Comparison of ENCODE assay signal across 8 mouse cellular contexts in genomic region chr10:50910861-50911410, GRCm38 (mm10). TPM values are rescaled to one million over a fixed set of nuclear protein-coding genes. Genes with fewer than 3 reads are reported as not detected.
DNase-seq lines count a peak whose midpoint lies in the region; ATAC-seq lines count a peak whose summit lies in the region.

No protein-coding gene starts in this region.

- H3K9ac ChIP-seq in heart, embryonic 14.5 days (ENCODE audit: low read length), result no peak overlapping the region
- H3K9ac ChIP-seq in hindbrain, embryonic 16.5 days (ENCODE audit: low read depth, low read length), result no peak overlapping the region
- H3K9ac ChIP-seq in midbrain, embryonic 15.5 days, result no peak overlapping the region

- H3K27me3 ChIP-seq in heart, embryonic 14.5 days (ENCODE audit: control insufficient read depth, insufficient read depth, low read length), result peaks cover 74% of the 10 kb centered on the region
- peaks cover 62% of the 10 kb centered on the region for H3K27me3 ChIP-seq in hindbrain, embryonic 16.5 days (replicated peaks; ENCODE audit: control insufficient read depth, insufficient read depth, low read length)
- peaks cover 68% of the 10 kb centered on the region for H3K27me3 ChIP-seq in midbrain, embryonic 15.5 days (replicated peaks)

- no peaks in the 10 kb centered on the region; a peak in 1 of 4 replicates for H3K4me1 ChIP-seq in heart, embryonic 14.5 days (ENCODE audit: control insufficient read depth in 2 of 2, insufficient read depth in 2 of 2, low read length in 2 of 2)
- no peaks in the 10 kb centered on the region; the same call in 1 of the 2 replicates for H3K4me1 ChIP-seq in hindbrain, embryonic 16.5 days (ENCODE audit: control insufficient read depth, insufficient read depth, low read depth, low read length)
- peaks cover 10% of the 10 kb centered on the region for H3K4me1 ChIP-seq in midbrain, embryonic 15.5 days

- no peaks in the 10 kb centered on the region for H3K9me3 ChIP-seq in heart, embryonic 14.5 days (ENCODE audit: control insufficient read depth, low read length)
- H3K9me3 ChIP-seq in hindbrain, embryonic 16.5 days (ENCODE audit: control insufficient read depth, low read length), result peaks cover 4% of the 10 kb centered on the region
- peaks cover 3% of the 10 kb centered on the region; the same call in 1 of the 2 replicates for H3K9me3 ChIP-seq in midbrain, embryonic 15.5 days

- H3K4me3 ChIP-seq in heart, embryonic 14.5 days (ENCODE audit: control insufficient read depth in 1 of 2, insufficient read depth in 1 of 2, low read depth in 1 of 2, low read length in 2 of 2), result peak overlapping the region; percentile 23 to 26; a peak in 3 of 4 replicates
- peak overlapping the region; percentile 11 for H3K4me3 ChIP-seq in hindbrain, embryonic 16.5 days (ENCODE audit: low read length)
- 0 out of 2 replicates have a peak overlapping the region, but pooled peaks have one; percentile 3 for H3K4me3 ChIP-seq in midbrain, embryonic 15.5 days

- no peak for ATAC-seq in heart, embryonic 14.5 days (ENCODE audit: insufficient number of reproducible peaks, insufficient read depth, low FRiP score, low read depth)
- peak; percentile 60; the same call in 1 of the 2 replicates for ATAC-seq in hindbrain, embryonic 16.5 days
- peak; percentile 84 for ATAC-seq in midbrain, embryonic 15.5 days (replicated peaks)
- ATAC-seq in inflammation-experienced regulatory T-cells, adult 6 months, result no peak

- H3K27ac ChIP-seq in heart, embryonic 14.5 days (replicated peaks in 1 of 2; ENCODE audit: control insufficient read depth in 1 of 2, insufficient read depth in 1 of 2, low read depth in 2 of 2, low read length in 2 of 2), result no peak overlapping the region
- no peak overlapping the region for H3K27ac ChIP-seq in hindbrain, embryonic 16.5 days (ENCODE audit: low read depth, low read length)
- H3K27ac ChIP-seq in midbrain, embryonic 15.5 days, result no peak overlapping the region

- H3K4me2 ChIP-seq in heart, embryonic 14.5 days (ENCODE audit: low read length), result peak overlapping the region; percentile 63
- peak overlapping the region; percentile 40 for H3K4me2 ChIP-seq in hindbrain, embryonic 16.5 days (ENCODE audit: low read length)
- H3K4me2 ChIP-seq in midbrain, embryonic 15.5 days, result peak overlapping the region; percentile 46

- no peaks in the 10 kb centered on the region for H3K36me3 ChIP-seq in heart, embryonic 14.5 days (ENCODE audit: control insufficient read depth, insufficient read depth, low read length)
- H3K36me3 ChIP-seq in hindbrain, embryonic 16.5 days (ENCODE audit: control insufficient read depth, insufficient read depth, low read length), result no peaks in the 10 kb centered on the region
- H3K36me3 ChIP-seq in midbrain, embryonic 15.5 days (replicated peaks), result no peaks in the 10 kb centered on the region

- 4% methylated on average over 12 of the region's 12 CpGs for WGBS in heart, embryonic 14.5 days
- WGBS in hindbrain, embryonic 16.5 days, result 5% methylated on average over 12 of the region's 12 CpGs
- 3% methylated on average over 12 of the region's 12 CpGs for WGBS in midbrain, embryonic 15.5 days

- DNase-seq in heart, adult 18-20 months, result no peak
- DNase-seq in embryo, embryonic 11 days, result peak; percentile 77
- no peak for DNase-seq in adrenal gland, adult 2 months
- no peak for DNase-seq in spleen, postnatal 36 days (ENCODE audit: low spot score in 2 of 2)

RNA-seq across cellular contexts. Expression of gene Sim1, which starts 16.4 kb away (rescaled TPM):
- not detected in 2 replicates for polyA plus RNA-seq in heart, embryonic 14.5 days (2014; fragmentation: Nextera tagmentation; extraction: Ambion mirVana)
- not detected for total RNA-seq in heart, adult 18-20 months (2021)
- 0.05 and 0.17 TPM in 2 replicates for polyA plus RNA-seq in hindbrain, embryonic 16.5 days (2015; fragmentation: Nextera tagmentation; extraction: Ambion mirVana)
- polyA plus RNA-seq in midbrain, embryonic 15.5 days (2015; fragmentation: Nextera tagmentation; extraction: Ambion mirVana), result 2.1 and 3.8 TPM in 2 replicates
- not detected for polyA plus RNA-seq in inflammation-experienced regulatory T-cells, adult 6 months (2017; shearing (Covaris generic))
- not detected for total RNA-seq in adrenal gland, adult 2 months (2021)
- not detected in 2 replicates for polyA plus RNA-seq in adrenal gland, adult 2 months (2012; rRNA removed)

Comparison
In these comparisons a context has a peak if more than half of its experiments do, and no peak if none do; other contexts are left out.
1. ATAC-seq: peak in hindbrain, embryonic 16.5 days (single experiment) and midbrain, embryonic 15.5 days (single experiment); none in heart, embryonic 14.5 days (single experiment) and inflammation-experienced regulatory T-cells, adult 6 months (single experiment).
2. Peak in every context shown above with its lines, with median percentiles within 50 percentile points of each other: H3K4me2 ChIP-seq and H3K4me3 ChIP-seq.